Mouse (Mus musculus) left cerebral cortex, adult 2 months (tissue): ENCODE data around the gene Kat7. TPM values are rescaled to one million over a fixed set of nuclear protein-coding genes. Genes with fewer than 3 reads are reported as not detected.

Experiments
- DNase-seq, 2 experiments: peaks; one replicate each; pipeline ENCODE4 v3.0.0; 2021 to 2022; ENCODE audit warnings: low spot score in 2 of 2, mixed read lengths in 1 of 2; ENCODE audit errors: extremely low spot score in 1 of 2
- H3K27ac ChIP-seq: fragments of 200-600 bp; 2 replicates; pipeline ENCODE4 v1.8.1; 2022
- H3K4me3 ChIP-seq: fragments of 200-600 bp; 2 replicates; pipeline ENCODE4 v1.8.1; 2022
- CTCF ChIP-seq: fragments of 200-600 bp; IDR thresholded peaks from 2 replicates; pipeline ENCODE4 v1.8.1; 2022; ENCODE audit warnings: antibody characterized with exemption, mild to moderate bottlenecking, moderate library complexity
- intact Hi-C: fragments of 180-260 bp; cut with DNase I; formaldehyde crosslinking; loops from one replicate; pipeline ENCODE4 v1.15.1; 2025
- total RNA-seq, 2 experiments: library from RNA; stranded (reverse); gene quantifications; 2 replicates each; pipeline ENCODE4 v1.2.3; 2021

The Kat7 gene
- total RNA-seq, 2 experiments from 2014 or later: 72.3 to 77.2 TPM

DNA sequence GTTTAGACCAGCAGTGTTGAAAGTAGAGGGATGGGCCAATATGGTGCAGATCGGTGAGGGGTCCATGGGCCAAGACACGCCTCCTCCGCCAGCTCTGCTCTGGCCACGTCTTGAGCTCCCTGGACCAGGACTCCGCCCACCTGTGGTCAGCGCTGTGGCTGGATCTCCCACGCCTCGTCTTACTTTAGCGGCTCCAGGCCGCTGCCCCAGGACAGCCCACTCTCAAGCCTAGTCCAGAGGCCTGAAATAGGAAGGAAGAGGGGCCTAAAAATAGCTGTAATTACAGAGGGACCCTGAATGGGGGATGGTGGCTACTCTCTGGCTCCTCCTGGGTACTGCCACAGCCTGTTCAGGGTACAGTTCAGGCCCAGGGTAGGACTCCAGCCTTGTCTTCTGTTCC lies 59.9 kb downstream of the Kat7 start:
- TF ChIP-seq CTCF: no peak
- DNase-seq: no peak
- intact Hi-C loops: loop anchor here (10.0 kb wide), 1 partner anchor 205 kb away; the partner anchor contains the start of gene Pdk2
- Histone ChIP-seq H3K27ac (no peak overlapping the region), H3K4me3 (no peak overlapping the region)

DNA sequence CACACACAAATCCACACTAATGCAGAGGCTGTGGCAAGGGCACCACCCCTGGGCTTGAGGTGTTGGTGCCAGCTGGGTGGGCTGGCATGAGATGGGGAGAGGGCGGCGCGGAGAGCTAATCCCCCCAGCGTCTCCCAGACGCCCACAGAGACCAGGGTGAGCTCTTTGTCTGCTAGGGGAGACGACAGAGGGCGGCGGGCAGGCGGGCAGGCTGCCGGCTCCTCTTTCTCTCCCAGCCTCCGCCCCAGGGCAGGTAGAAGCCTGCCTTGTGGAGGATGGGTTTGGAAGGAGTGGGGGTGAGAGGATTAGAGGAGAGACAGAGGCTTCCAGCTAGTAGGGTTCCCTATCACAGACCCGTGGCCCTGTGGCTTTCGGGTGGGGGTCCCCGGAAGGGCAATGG lies 63.0 kb downstream of the Kat7 start:
- Histone ChIP-seq H3K27ac (no peak overlapping the region), H3K4me3 (no peak overlapping the region)
- intact Hi-C loops: no loop called here
- TF ChIP-seq CTCF: no peak
- DNase-seq: no peak

DNA sequence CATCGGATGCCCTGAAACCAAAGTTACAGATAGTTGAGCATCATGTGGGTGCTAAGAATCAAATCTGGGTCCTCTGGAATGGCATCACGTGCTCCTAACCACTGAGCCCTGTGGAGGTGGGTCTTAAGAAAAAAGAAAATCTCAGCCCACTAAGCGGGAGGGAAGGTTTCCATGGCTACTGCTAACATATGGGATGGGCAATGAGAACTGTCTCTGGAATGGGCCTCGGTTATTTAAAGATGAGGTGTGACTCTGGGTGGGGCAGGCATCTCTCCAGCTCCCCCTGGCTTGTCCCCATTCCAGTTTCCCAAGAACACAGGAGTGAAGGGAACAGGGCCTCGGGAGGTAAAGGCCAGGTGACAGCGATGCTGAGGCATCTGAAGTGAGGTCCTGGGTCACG lies 64.6 kb downstream of the Kat7 start:
- intact Hi-C loops: no loop called here
- no peak overlapping the region for H3K27ac ChIP-seq
- TF ChIP-seq CTCF: no peak
- no peak overlapping the region for H3K4me3 ChIP-seq
- no peak for DNase-seq

DNA sequence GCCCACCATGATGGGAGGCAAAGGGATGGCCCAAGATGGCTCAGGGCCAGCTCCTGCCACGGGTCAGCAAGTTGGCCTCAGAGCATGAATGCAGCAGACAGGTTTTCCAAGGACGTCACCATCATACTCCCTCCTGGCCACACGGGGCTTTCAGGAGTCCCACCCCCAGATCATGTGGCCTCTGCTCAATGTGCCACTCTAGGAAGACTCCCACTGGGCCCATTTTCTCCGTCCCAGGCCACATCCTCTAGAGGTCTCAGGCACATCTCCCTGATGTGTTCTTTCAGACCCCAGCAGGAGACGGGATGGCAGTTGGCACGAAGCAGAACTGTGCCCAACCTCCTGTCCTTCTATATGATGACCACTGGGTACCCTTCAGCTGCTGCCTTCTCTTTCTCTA lies 67.4 kb downstream of the Kat7 start:
- intact Hi-C loops: no loop called here
- Histone ChIP-seq H3K27ac (no peak overlapping the region), H3K4me3 (no peak overlapping the region)
- DNase-seq: no peak
- TF ChIP-seq CTCF: no peak

DNA sequence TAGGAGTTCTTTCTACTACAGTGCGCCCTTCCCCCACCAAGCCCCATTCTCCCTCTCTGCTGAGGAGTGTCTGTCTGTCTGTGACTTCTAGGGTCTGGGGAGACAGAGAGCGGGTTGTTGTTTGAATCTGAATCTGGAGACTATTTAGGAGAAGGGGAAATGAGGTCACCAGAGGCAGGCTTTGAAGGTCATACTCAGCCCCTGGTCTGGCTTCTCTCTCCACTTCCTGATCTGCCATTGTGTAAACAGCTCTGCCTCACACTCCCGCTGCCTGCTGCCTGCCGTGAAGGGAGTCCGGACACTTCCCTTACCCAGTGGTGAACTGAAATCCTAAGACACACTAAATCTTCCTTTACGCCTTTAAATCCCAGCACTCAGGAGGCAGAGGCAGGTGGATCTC lies 71.6 kb downstream of the Kat7 start:
- intact Hi-C loops: no loop called here
- Histone ChIP-seq H3K27ac (no peak overlapping the region), H3K4me3 (no peak overlapping the region)

DNA sequence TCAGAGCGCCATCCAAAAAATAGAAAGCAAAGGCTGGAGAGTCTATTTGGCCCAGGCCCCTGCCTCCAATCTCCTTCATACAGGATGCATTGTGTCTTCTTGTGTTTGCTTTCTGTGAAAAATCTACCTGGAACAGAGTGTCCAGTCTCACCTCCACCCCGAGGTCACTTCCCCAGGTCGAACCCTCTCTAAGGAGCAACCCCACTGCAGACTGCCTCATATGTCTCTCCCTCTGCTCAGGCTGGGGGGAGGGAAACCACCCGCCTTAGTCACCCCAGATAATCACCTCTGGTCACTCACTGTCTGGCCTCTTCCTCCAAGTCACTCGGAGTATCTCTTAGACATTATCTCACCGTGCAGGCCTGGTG lies 77.7 kb downstream of the Kat7 start:
- no peak for DNase-seq
- Histone ChIP-seq H3K4me3 (no peak overlapping the region), H3K27ac (no peak overlapping the region)
- no peak; the same call in 1 of the 2 replicates for TF ChIP-seq CTCF
- intact Hi-C loops: loop anchor here (1.0 kb wide), 1 partner anchor 115 kb away; no protein-coding TSS in a partner anchor

More for the DNA sequence above, 71.6 kb downstream of the Kat7 start:
- no peak for DNase-seq
- no peak for TF ChIP-seq CTCF

DNA sequence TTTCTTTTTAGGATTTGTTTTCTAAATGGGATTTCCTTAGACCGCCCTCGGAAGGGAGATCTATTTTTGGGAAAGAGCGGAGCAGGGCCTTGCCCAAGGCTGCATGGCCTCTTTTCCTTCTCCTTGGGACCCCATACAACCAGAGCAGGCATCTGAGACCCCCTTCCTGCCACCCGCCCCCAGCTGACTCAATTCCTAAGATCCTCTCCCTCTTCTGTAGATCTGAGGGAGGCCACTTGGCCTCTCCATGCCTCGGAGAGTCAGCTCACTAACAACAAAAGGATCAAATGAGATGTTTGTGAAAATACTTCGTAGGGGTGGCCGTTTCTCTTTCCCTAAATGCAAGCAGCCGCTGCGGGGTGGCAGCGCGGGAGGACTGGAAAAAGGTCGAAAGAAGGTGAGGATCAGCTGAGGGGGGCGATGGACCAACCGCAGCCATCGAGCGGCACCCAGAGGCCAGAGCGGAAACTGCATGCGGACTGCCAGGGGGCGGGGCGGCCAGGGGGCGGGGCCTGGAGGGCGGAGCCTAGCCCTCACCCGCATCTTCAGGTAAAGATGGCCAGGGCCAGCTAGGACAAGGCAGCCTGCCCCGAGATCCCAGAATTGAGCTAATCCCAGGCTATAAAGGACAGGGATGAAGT lies 78.2 kb downstream of the Kat7 start:
- no peak overlapping the region; the same call in 1 of the 2 replicates for H3K4me3 ChIP-seq
- intact Hi-C loops: loop anchor here (1.0 kb wide), 1 partner anchor 115 kb away; no protein-coding TSS in a partner anchor
- peak; percentile 79 for TF ChIP-seq CTCF
- no peak overlapping the region for H3K27ac ChIP-seq
- peak; percentile 65 to 84 for DNase-seq

DNA sequence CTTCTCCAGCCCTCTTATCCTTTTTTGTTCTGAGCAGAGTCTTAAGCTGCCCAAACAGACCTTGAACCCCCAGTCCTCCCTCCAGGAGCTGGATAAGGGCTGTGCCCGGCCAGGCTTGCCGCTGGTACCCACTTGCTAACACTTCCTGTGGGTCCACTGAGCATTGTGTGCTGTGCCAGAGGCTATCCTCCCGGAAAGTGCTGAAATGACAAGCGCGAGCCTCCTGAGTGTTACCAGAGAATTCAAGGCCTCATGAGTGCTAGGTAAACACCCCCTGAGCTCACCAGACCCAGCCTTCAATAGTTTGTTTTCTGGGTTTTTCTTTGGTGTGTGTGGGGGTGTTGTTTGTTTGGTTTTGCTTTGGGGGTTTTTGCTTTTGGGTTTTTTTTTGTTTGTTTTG lies 82.6 kb downstream of the Kat7 start:
- no peak for DNase-seq
- no peak overlapping the region for H3K4me3 ChIP-seq
- intact Hi-C loops: no loop called here
- no peak for TF ChIP-seq CTCF
- no peak overlapping the region for H3K27ac ChIP-seq

DNA sequence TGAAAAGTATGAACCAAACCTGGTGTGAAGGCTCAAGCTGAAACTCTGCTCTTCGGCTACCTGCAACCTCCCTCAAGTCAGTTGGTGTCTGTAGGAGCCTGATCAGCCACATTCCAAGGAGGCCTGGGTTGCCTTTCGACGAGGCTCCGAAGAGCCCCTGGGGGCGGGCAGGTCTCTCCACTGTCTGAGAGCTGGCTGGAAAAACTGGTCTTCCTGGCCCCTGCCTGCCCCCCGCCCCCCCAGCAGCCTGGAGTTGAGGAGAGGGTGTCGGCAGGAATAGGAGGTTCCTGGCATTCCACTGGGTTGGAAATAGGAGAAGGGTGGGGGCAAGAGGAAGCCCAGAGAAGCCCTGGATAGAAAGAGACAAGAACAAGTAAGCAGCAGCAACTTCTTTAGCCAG lies 84.6 kb downstream of the Kat7 start:
- intact Hi-C loops: no loop called here
- DNase-seq: no peak
- Histone ChIP-seq H3K27ac (no peak overlapping the region), H3K4me3 (no peak overlapping the region)
- TF ChIP-seq CTCF: no peak

Other genes with a start within 250 kb of the Kat7 start
- 10 to 100 TPM; 17.4 to 17.8 TPM for gene Itga3, start 233.4 kb downstream of the Kat7 start, total RNA-seq
- not detected for gene Dlx3, start 190.1 kb downstream of the Kat7 start, total RNA-seq
- not detected for gene Dlx4, start 164.0 kb downstream of the Kat7 start, total RNA-seq
- gene Tac4, start 48.7 kb downstream of the Kat7 start, total RNA-seq: not detected
- gene Fam117a, start 26.8 kb upstream of the Kat7 start, total RNA-seq: 1 to 10 TPM; 3.0 to 3.6 TPM
- 10 to 100 TPM; 55.8 to 61.9 TPM for gene Slc35b1, start 74.4 kb upstream of the Kat7 start, total RNA-seq
- 100 to 1,000 TPM; 178 to 187 TPM for gene Spop, start 103.8 kb upstream of the Kat7 start, total RNA-seq
- 10 to 100 TPM; 19.8 to 26.5 TPM for gene Nxph3, start 204.3 kb upstream of the Kat7 start, total RNA-seq